Mouse (Mus musculus): ENCODE results near the gene Baz2a.

GRCm38 (mm10) chr10:128096313-128096692 is 4.9 kb downstream of the Baz2a start:
- TF ChIP-seq POLR2A (IDR thresholded peaks at IDR 0.05; ENCODE audit: insufficient read depth, low read depth, low read length), result no peak
- TF ChIP-seq CTCF (IDR thresholded peaks at IDR 0.05; ENCODE audit: insufficient read depth, low read depth, low read length), result no peak

Measured in olfactory bulb, adult 2 months (tissue).